Mouse (Mus musculus): ENCODE measurements at regions not wholly inside any gene's neighbourhood (a gene's known extent, or its start where the extent isn't known, plus 50 kb on each side); places are given as distances from the start of the nearest gene placed in this dataset.

DNA sequence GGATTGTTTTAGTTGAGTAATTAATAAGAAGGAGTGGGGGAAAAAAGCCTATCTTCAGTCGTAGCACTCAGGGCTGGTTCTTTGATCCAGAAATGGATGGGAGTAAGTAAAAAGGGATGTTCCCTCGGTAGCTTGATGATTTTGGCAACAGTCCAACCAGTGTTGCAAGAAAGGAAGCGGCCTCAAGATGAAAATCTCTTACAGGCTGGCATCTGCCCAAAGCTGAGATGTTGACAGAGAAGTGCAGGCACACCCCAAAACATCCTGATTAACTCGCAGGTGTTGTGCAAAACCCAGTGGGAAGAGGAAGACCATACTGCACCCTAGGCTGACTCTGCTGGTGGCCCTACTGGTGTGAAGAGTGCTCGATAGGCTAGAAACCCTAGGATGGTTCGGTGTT is 178.0 kb downstream of the Dusp6 start:
- TF ChIP-seq EP300 (IDR thresholded peaks at IDR 0.05; ENCODE audit: insufficient read depth, low read depth, low read length) (no peak), POLR2A (IDR thresholded peaks at IDR 0.05; ENCODE audit: insufficient read depth, low read length) (no peak)

Data from ES-Bruce4 (cell line).